ENCODE assay signal across 17 mouse cellular contexts in the genomic region with DNA sequence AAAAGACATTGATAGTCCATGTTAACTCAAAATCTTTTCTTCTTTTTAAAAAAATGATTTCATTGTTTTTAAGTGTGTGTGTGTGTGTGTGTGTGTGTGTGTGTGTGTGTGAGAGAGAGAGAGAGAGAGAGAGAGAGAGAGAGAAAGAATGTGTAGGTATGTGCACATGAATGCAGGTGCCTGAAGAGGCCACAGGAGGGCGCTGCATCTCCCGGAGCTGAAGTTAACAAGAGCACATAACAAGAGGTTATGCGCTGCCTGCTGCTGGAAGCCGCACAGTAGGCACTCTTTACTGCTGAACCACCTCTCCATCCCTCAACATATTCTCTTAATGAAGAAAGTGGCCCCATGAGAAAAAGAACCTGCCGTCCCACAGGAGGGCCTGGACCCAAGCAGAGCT.
DNase-seq lines count a peak whose midpoint lies in the region; ATAC-seq and TF ChIP-seq lines count a peak whose summit lies in the region.
"Had no signal": no experiment of that assay in that cellular context is flagged by ENCODE, and none has a peak within 500 bp of the region (broad histone marks: within the 10 kb centered on the region; RNA-seq: fewer than 3 reads in every experiment).

No protein-coding gene starts in this region.

- no peak for TF ChIP-seq POLR2A in heart, adult 2 months (IDR thresholded peaks at IDR 0.05; ENCODE audit: insufficient read depth, low read depth, low read length)

- 85% methylated on average over 5 of the region's 5 CpGs for WGBS in heart, adult 2 months
- 88% methylated on average over 5 of the region's 5 CpGs for WGBS in heart, embryonic 11.5 days (ENCODE audit: insufficient replicate concordance)
- WGBS in lung, embryonic 14.5 days: 89% methylated on average over 5 of the region's 5 CpGs

- ATAC-seq in heart, embryonic 11.5 days (replicated peaks; ENCODE audit: insufficient number of reproducible peaks, low FRiP score, low TSS enrichment): no peak
- no peak for ATAC-seq in lung, embryonic 14.5 days (ENCODE audit: insufficient read depth)
- ATAC-seq: inflammation-experienced regulatory T-cells, adult 6 months had no signal

- H3K27me3 ChIP-seq in heart, adult 2 months (ENCODE audit: control insufficient read depth, insufficient read depth, low read length): no peaks in the 10 kb centered on the region
- no peaks in the 10 kb centered on the region for H3K27me3 ChIP-seq in heart, embryonic 11.5 days (ENCODE audit: control insufficient read depth, insufficient read depth, low read length)
- no peaks in the 10 kb centered on the region for H3K27me3 ChIP-seq in lung, embryonic 14.5 days (ENCODE audit: insufficient read depth, low read length)
- H3K27me3 ChIP-seq: heart, embryonic 13.5 days; kidney, embryonic 15.5 days; liver, embryonic 13.5 days; megakaryocyte, embryonic 14.5 days had no signal

- H3K27ac ChIP-seq in heart, adult 2 months: no peak overlapping the region
- H3K27ac ChIP-seq in heart, embryonic 11.5 days (ENCODE audit: low read depth, low read length): no peak overlapping the region
- H3K27ac ChIP-seq in lung, embryonic 14.5 days (ENCODE audit: low read depth): no peak overlapping the region
- H3K27ac ChIP-seq: embryonic facial prominence, embryonic 10.5 days; heart, embryonic 13.5 days; kidney, embryonic 15.5 days; limb, embryonic 10.5 days; liver, embryonic 13.5 days had no signal

- H3K4me2 ChIP-seq in heart, embryonic 11.5 days: no peak overlapping the region
- H3K4me2 ChIP-seq in lung, embryonic 14.5 days: no peak overlapping the region
- H3K4me2 ChIP-seq: heart, embryonic 13.5 days; kidney, embryonic 15.5 days; liver, embryonic 13.5 days had no signal

- no peak for TF ChIP-seq EP300 in heart, adult 2 months (IDR thresholded peaks at IDR 0.05; ENCODE audit: insufficient read depth, low read depth, low read length)

- H3K79me2 ChIP-seq in heart, adult 2 months (replicated peaks; ENCODE audit: control insufficient read depth, insufficient read depth, low read length): no peaks in the 10 kb centered on the region

- H3K9me3 ChIP-seq in heart, embryonic 11.5 days (replicated peaks; ENCODE audit: control insufficient read depth, low read length): no peaks in the 10 kb centered on the region
- no peaks in the 10 kb centered on the region for H3K9me3 ChIP-seq in lung, embryonic 14.5 days (ENCODE audit: low read depth, low read length)
- H3K9me3 ChIP-seq: embryonic facial prominence, embryonic 10.5 days; heart, embryonic 13.5 days; kidney, embryonic 15.5 days; limb, embryonic 10.5 days; liver, embryonic 13.5 days had no signal

- no peaks in the 10 kb centered on the region for H3K4me1 ChIP-seq in heart, adult 2 months (ENCODE audit: control insufficient read depth, insufficient read depth, low read length)
- H3K4me1 ChIP-seq in heart, embryonic 11.5 days (ENCODE audit: control insufficient read depth, insufficient read depth, low read length): no peaks in the 10 kb centered on the region
- H3K4me1 ChIP-seq in lung, embryonic 14.5 days (ENCODE audit: insufficient read depth): 0 out of 2 replicates have a peak, but pooled peaks cover 5% of the 10 kb centered on the region
- H3K4me1 ChIP-seq: limb, embryonic 10.5 days; liver, embryonic 13.5 days; megakaryocyte, embryonic 14.5 days had no signal

- DNase-seq in heart, adult 2 months: no peak
- no peak for DNase-seq in lung, embryonic 14.5 days
- no peak for DNase-seq in lung, postnatal 14 days
- peak; percentile 19 for DNase-seq in A20 (ENCODE audit: low read depth, low spot score)
- DNase-seq in ZHBTc4 (ENCODE audit: low read depth, low spot score): peak; percentile 33
- no peak for DNase-seq in thymus, postnatal 0 days (ENCODE audit: low spot score)
- DNase-seq in heart, postnatal 25 days (ENCODE audit: low spot score): no peak
- DNase-seq: liver, embryonic 13.5 days; spleen, adult 18-20 months; thymus, postnatal 25 days had no signal

- no peak overlapping the region for H3K4me3 ChIP-seq in heart, adult 2 months
- no peak overlapping the region for H3K4me3 ChIP-seq in heart, embryonic 11.5 days (ENCODE audit: low read depth, low read length)
- no peak overlapping the region for H3K4me3 ChIP-seq in lung, embryonic 14.5 days (ENCODE audit: low read depth, low read length)
- H3K4me3 ChIP-seq: embryonic facial prominence, embryonic 10.5 days; heart, embryonic 13.5 days; kidney, embryonic 15.5 days; limb, embryonic 10.5 days; liver, embryonic 13.5 days; megakaryocyte, embryonic 14.5 days had no signal

- no peaks in the 10 kb centered on the region for H3K36me3 ChIP-seq in heart, adult 2 months (ENCODE audit: control insufficient read depth, insufficient read depth, low read length)
- no peaks in the 10 kb centered on the region for H3K36me3 ChIP-seq in heart, embryonic 11.5 days (ENCODE audit: control insufficient read depth, insufficient read depth, low read length)
- H3K36me3 ChIP-seq in lung, embryonic 14.5 days (ENCODE audit: insufficient read depth): no peaks in the 10 kb centered on the region
- H3K36me3 ChIP-seq: embryonic facial prominence, embryonic 10.5 days; heart, embryonic 13.5 days; kidney, embryonic 15.5 days; limb, embryonic 10.5 days; liver, embryonic 13.5 days had no signal

- H3K9ac ChIP-seq in heart, adult 2 months (ENCODE audit: low read depth, low read length): no peak overlapping the region
- H3K9ac ChIP-seq in heart, embryonic 11.5 days (ENCODE audit: low read depth, low read length): no peak overlapping the region
- no peak overlapping the region for H3K9ac ChIP-seq in lung, embryonic 14.5 days
- H3K9ac ChIP-seq: heart, embryonic 13.5 days; kidney, embryonic 15.5 days; liver, embryonic 13.5 days had no signal

- TF ChIP-seq CTCF in heart, adult 2 months (IDR thresholded peaks at IDR 0.05): peak; percentile 22
- TF ChIP-seq CTCF in lung, embryonic 14.5 days (IDR thresholded peaks at IDR 0.05; ENCODE audit: low read depth): peak; percentile 41

- intact Hi-C loops in heart, adult 2 months (cut with DNase I): no loop called here
- intact Hi-C loops in heart, postnatal 25 days (cut with DNase I): no loop called here

Comparison
In these comparisons a context has a peak if more than half of its experiments do, and no peak if none do; other contexts are left out.
1. DNase-seq: peak in A20 (single experiment) and ZHBTc4 (single experiment); none in heart, adult 2 months (0 of 2), lung, embryonic 14.5 days (single experiment), lung, postnatal 14 days (single experiment), thymus, postnatal 0 days (single experiment) and heart, postnatal 25 days (single experiment).